In the genomic region with DNA sequence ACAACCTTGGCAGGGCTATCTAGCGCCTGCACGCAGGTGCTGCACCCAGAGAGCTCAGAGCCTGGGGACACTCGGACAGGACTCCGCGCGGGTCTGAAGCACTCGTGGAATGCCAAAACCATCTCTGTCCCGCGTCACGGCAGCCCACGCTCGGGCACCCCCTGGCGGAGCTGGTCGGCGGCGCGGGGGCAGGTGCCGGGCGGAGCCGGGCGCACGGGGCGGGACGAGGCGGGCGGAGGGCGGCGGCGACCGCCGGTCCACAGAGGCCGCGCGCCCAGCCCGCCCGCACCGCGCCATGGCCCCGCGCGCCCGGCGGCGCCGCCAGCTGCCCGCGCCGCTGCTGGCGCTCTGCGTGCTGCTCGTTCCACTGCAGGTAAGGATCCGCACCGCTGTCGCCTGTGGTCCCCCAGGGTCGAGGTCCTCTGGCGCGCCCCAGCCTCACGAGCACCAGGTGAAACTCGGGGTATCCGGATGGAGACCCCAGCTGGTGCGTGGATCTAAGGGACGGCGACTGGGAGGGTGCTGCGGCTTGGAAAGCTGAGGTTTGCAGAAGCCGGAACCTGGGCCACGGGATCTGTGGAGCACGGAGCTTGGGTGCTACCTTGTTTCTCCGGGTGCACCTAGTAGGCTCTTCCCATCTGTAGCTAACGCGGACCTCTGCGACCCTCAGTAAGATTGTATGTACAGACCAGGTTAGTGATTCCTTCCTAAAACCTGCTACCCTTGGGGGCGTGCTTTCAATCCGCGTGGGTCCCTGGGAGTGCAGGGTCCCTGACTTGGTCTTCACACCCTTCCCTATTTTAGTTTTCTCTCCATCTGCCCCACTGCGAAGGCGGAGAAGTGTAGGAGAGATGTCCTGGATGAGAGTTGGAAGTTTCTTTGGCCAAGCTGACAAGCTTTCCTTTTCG, we compare ENCODE assay signal across 8 mouse cellular contexts. TPM values are rescaled to one million over a fixed set of nuclear protein-coding genes. Genes with fewer than 3 reads are reported as not detected.
DNase-seq lines count a peak whose midpoint lies in the region; ATAC-seq lines count a peak whose summit lies in the region.

A gene (plus strand): TSS at position 262 of the 908 bp plus-strand sequence.

- DNase-seq in R1 (ENCODE audit: low read depth, low spot score): peak; percentile 46
- peak; percentile 72 to 76 for DNase-seq in cerebellum, postnatal 36 days
- peak; percentile 31 to 33 for DNase-seq in gastrocnemius, postnatal 36 days
- peak; percentile 43 to 60 for DNase-seq in left cerebral cortex, postnatal 14 days (ENCODE audit: low spot score in 2 of 2)
- peak; percentile 62 for DNase-seq in right cerebral cortex, adult 18-20 months
- peak; percentile 79 for DNase-seq in urinary bladder, adult 2 months (ENCODE audit: low spot score)

- peak; percentile 63 for ATAC-seq in inflammation-experienced regulatory T-cells, adult 6 months
- peak; percentile 85 for ATAC-seq in megakaryocyte, adult 5-6 weeks (ENCODE audit: poor library complexity, severe bottlenecking)

- intact Hi-C loops in gastrocnemius, postnatal 36 days (cut with DNase I): no loop called here
- intact Hi-C loops in left cerebral cortex, postnatal 14 days (cut with DNase I): loop anchor here (2.0 kb wide), 1 partner anchor 210 kb away; a partner anchor contains a TSS

RNA-seq across cellular contexts. Expression of the gene that starts here (rescaled TPM):
- total RNA-seq in gastrocnemius, postnatal 36 days (2021): under 1 TPM; 0.48 to 0.49 TPM
- not detected for polyA plus RNA-seq in inflammation-experienced regulatory T-cells, adult 6 months (2017; shearing (Covaris generic))
- total RNA-seq in left cerebral cortex, postnatal 14 days (2021): 1 to 10 TPM; 7.4 to 8.9 TPM
- total RNA-seq in megakaryocyte, adult 5-6 weeks (2015): 4.5 and 4.9 TPM in 2 replicates
- total RNA-seq in megakaryocyte, adult 5-6 weeks (2017): 5.9 and 8.3 TPM in 2 replicates
- 15.0 and 22.7 TPM in 2 replicates for polyA plus RNA-seq in urinary bladder, adult 2 months (2012; rRNA removed)

Comparison
In these comparisons a context has a peak if more than half of its experiments do, and no peak if none do; other contexts are left out.
1. Peak in every context shown above with its lines: DNase-seq and ATAC-seq.
2. RNA of the gene that starts here (polyA plus RNA-seq): 15.0 to 22.7 TPM in urinary bladder, adult 2 months; not detected in inflammation-experienced regulatory T-cells, adult 6 months; every median in the first group is over 10 times any median in the second.
3. Peak in DNase-seq in gastrocnemius, postnatal 36 days; RNA of the gene not detected or under 1 TPM.
4. Peak in ATAC-seq in inflammation-experienced regulatory T-cells, adult 6 months; RNA of the gene not detected or under 1 TPM.